Mouse (Mus musculus): ENCODE results near the gene Ccdc105. TPM values are rescaled to one million over a fixed set of nuclear protein-coding genes. Genes with fewer than 3 reads are reported as not detected.

The Ccdc105 gene
- total and polyA plus RNA-seq, 2 experiments: not detected

DNA sequence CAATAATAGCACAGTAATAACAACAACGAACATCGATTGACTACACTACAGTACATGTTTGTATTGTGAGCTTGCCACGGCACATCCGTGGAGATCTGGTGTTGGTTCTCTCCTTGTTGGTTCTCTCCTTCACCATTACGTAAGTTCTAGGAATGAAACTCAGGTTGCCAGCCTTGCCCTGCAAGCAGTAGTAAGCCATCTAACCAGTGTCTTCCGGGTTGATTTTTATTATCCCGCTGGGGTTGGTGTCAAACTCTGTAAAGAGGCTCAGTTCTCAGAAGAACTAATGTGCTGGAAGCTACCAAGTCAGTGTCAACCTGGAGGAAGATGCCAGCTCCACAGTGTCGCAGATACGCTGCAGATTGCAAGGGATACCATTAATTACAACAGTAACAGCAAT lies 26.7 kb upstream of the Ccdc105 start:
- Histone ChIP-seq H3K27me3 (ENCODE audit: control insufficient read depth, insufficient read depth, low read length) (no peaks in the 10 kb centered on the region), H3K36me3 (ENCODE audit: control insufficient read depth, insufficient read depth, low read length) (no peaks in the 10 kb centered on the region), H3K4me3 (ENCODE audit: insufficient read depth, low read depth, low read length) (no peak overlapping the region), H3K79me2 (ENCODE audit: control insufficient read depth, insufficient read depth, low read length) (no peaks in the 10 kb centered on the region), H3K27ac (replicated peaks; ENCODE audit: insufficient read depth, low read depth, low read length) (no peak overlapping the region), H3K9ac (ENCODE audit: low read depth, low read length) (no peak overlapping the region), H3K4me1 (ENCODE audit: control insufficient read depth, insufficient read depth, low read length) (0 out of 2 replicates have a peak, but pooled peaks cover 2% of the 10 kb centered on the region)
- 58% methylated on average over 9 of the region's 9 CpGs for WGBS
- TF ChIP-seq CTCF (IDR thresholded peaks at IDR 0.05; ENCODE audit: low read depth, low read length) (no peak), POLR2A (IDR thresholded peaks at IDR 0.05; ENCODE audit: extremely low read depth, insufficient read depth, low read length) (no peak)
- no peak for DNase-seq (ENCODE audit: extremely low read depth, low read depth, low spot score)

DNA sequence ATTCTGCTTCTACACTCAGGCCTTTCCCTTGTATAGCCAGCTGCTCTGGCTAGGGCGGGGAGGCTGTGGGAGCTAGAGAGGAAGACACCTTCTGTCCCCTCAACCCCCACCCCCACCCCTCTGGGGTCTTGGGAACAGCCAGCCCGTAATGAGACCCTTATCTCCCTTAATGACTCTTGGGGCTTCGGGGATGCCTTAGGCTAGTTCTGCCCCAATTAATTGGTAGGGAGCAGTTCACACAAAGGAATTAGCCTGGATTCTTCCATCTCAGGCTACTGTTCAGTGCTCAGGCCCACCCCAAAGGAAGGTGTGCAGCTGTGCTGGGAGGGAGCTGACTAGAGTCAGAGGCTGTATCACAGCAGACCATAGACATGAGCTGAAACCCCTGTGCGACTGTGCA lies 23.0 kb upstream of the Ccdc105 start:
- H3K27ac ChIP-seq (replicated peaks; ENCODE audit: insufficient read depth, low read depth, low read length): no peak overlapping the region
- TF ChIP-seq POLR2A (IDR thresholded peaks at IDR 0.05; ENCODE audit: extremely low read depth, insufficient read depth, low read length) (no peak), CTCF (IDR thresholded peaks at IDR 0.05; ENCODE audit: low read depth, low read length) (no peak)
- 79% methylated on average over 4 of the region's 4 CpGs for WGBS
- DNase-seq (ENCODE audit: extremely low read depth, low read depth, low spot score): no peak
- 0 out of 2 replicates have a peak, but pooled peaks cover 2% of the 10 kb centered on the region for H3K4me1 ChIP-seq (ENCODE audit: control insufficient read depth, insufficient read depth, low read length)
- no peak overlapping the region for H3K4me3 ChIP-seq (ENCODE audit: insufficient read depth, low read depth, low read length)
- H3K9ac ChIP-seq (ENCODE audit: low read depth, low read length): no peak overlapping the region
- no peaks in the 10 kb centered on the region for H3K27me3 ChIP-seq (ENCODE audit: control insufficient read depth, insufficient read depth, low read length)
- H3K36me3 ChIP-seq (ENCODE audit: control insufficient read depth, insufficient read depth, low read length): no peaks in the 10 kb centered on the region
- H3K79me2 ChIP-seq (ENCODE audit: control insufficient read depth, insufficient read depth, low read length): no peaks in the 10 kb centered on the region

DNA sequence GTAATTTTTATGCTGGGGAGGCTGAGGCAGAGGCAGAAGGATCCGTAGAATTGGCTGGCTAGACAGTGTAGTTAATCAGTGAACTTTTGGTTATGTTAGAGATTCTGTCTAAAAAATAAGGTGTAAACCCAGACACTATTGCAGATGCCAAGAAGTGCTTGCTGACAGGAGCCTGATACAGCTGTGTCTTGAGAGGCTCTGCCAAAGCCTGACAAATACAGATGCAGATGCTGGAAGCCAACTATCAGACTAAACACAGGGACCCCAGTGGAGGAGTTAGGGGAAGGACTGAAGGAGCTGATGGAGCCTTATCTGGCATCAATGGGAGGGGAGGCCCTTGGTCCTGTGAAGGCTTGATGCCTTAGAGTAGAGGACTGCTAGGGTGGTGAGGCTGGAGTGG lies 12.7 kb upstream of the Ccdc105 start:
- no peak for DNase-seq (ENCODE audit: extremely low read depth, low read depth, low spot score)
- TF ChIP-seq CTCF (IDR thresholded peaks at IDR 0.05; ENCODE audit: low read depth, low read length) (no peak), POLR2A (IDR thresholded peaks at IDR 0.05; ENCODE audit: extremely low read depth, insufficient read depth, low read length) (no peak)
- Histone ChIP-seq H3K79me2 (ENCODE audit: control insufficient read depth, insufficient read depth, low read length) (no peaks in the 10 kb centered on the region), H3K4me3 (ENCODE audit: insufficient read depth, low read depth, low read length) (no peak overlapping the region), H3K27ac (replicated peaks; ENCODE audit: insufficient read depth, low read depth, low read length) (no peak overlapping the region), H3K9ac (ENCODE audit: low read depth, low read length) (no peak overlapping the region), H3K4me1 (ENCODE audit: control insufficient read depth, insufficient read depth, low read length) (no peaks in the 10 kb centered on the region), H3K36me3 (ENCODE audit: control insufficient read depth, insufficient read depth, low read length) (no peaks in the 10 kb centered on the region), H3K27me3 (ENCODE audit: control insufficient read depth, insufficient read depth, low read length) (no peaks in the 10 kb centered on the region; the same call in 1 of the 2 replicates)
- 70% methylated on average over 1 of the region's 1 CpGs for WGBS

DNA sequence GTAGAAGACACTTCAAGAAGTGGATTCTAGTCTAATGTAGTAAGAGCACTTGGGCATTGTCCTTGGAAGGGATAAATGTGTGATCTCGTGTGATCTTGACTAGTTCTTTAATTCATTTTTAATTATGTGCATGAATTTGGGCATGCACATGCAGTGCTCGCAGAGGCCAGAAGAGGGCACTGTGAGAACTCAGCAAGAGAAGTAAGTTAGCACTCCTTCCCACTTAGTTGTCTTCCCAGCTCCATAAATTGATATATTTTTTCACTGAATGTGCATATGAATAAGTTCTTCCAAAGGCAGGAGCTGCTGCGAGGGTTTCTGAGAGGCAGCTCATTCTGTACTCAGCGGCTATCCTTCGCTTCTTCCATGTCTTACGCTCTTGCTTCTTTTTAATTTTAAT lies 3.2 kb upstream of the Ccdc105 start:
- Histone ChIP-seq H3K36me3 (ENCODE audit: control insufficient read depth, insufficient read depth, low read length) (no peaks in the 10 kb centered on the region), H3K4me1 (ENCODE audit: control insufficient read depth, insufficient read depth, low read length) (no peaks in the 10 kb centered on the region), H3K27me3 (ENCODE audit: control insufficient read depth, insufficient read depth, low read length) (peaks cover 6% of the 10 kb centered on the region; the same call in 1 of the 2 replicates), H3K27ac (replicated peaks; ENCODE audit: insufficient read depth, low read depth, low read length) (no peak overlapping the region), H3K79me2 (ENCODE audit: control insufficient read depth, insufficient read depth, low read length) (no peaks in the 10 kb centered on the region), H3K4me3 (ENCODE audit: insufficient read depth, low read depth, low read length) (no peak overlapping the region), H3K9ac (ENCODE audit: low read depth, low read length) (no peak overlapping the region)
- WGBS: 41% methylated on average over 6 of the region's 6 CpGs
- DNase-seq (ENCODE audit: extremely low read depth, low read depth, low spot score): peak; percentile 27
- peak; percentile 77 for TF ChIP-seq CTCF (IDR thresholded peaks at IDR 0.05; ENCODE audit: low read depth, low read length)
- no peak for TF ChIP-seq POLR2A (IDR thresholded peaks at IDR 0.05; ENCODE audit: extremely low read depth, insufficient read depth, low read length)

DNA sequence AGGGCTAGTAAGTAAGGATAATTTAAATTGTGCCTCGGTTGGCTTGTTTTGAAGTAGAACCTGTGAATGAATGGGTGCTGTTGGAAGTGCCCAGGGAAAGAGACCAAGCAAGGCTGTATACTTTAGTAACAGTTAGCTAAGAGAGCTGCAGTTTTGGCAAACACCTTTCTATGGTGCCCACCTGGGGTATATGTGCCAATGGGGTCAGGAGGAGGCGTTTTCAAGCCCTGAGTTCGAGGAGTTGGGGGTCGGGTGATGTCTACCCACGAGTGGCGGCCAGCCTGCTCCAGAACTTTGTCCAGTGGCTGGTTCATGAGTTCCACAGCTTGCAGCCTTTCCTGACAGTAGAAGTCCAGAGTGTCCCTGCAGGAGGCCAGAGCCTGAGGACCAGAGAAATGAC lies 3.9 kb downstream of the Ccdc105 start:
- TF ChIP-seq CTCF (IDR thresholded peaks at IDR 0.05; ENCODE audit: low read depth, low read length): no peak
- no peak for TF ChIP-seq POLR2A (IDR thresholded peaks at IDR 0.05; ENCODE audit: extremely low read depth, insufficient read depth, low read length)
- Histone ChIP-seq H3K27ac (replicated peaks; ENCODE audit: insufficient read depth, low read depth, low read length) (no peak overlapping the region), H3K9ac (ENCODE audit: low read depth, low read length) (no peak overlapping the region), H3K27me3 (ENCODE audit: control insufficient read depth, insufficient read depth, low read length) (peaks cover 9% of the 10 kb centered on the region; the same call in 1 of the 2 replicates), H3K4me3 (ENCODE audit: insufficient read depth, low read depth, low read length) (no peak overlapping the region), H3K36me3 (ENCODE audit: control insufficient read depth, insufficient read depth, low read length) (no peaks in the 10 kb centered on the region), H3K4me1 (ENCODE audit: control insufficient read depth, insufficient read depth, low read length) (no peaks in the 10 kb centered on the region), H3K79me2 (ENCODE audit: control insufficient read depth, insufficient read depth, low read length) (no peaks in the 10 kb centered on the region)
- DNase-seq (ENCODE audit: extremely low read depth, low read depth, low spot score): no peak
- WGBS: 86% methylated on average over 6 of the region's 6 CpGs

DNA sequence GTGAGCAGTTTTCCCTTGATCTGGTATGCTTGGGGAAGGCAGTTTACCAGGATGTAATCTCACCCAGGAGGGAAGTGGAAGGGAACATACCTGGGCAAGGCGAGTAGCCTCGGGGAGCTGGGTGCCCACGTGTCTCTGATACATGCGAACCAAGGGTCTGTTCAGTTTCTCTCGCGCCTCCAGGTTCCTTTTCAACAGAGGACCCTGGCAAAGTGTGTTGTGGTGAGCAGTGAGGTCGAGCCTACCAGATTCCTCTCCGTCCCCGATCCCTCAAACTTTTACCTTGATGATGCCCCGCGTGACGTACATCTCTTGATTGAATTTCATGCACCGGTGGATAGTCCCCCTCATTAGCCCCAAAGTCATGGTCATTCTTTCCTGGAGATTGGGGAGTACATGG lies 4.7 kb downstream of the Ccdc105 start:
- Histone ChIP-seq H3K27ac (replicated peaks; ENCODE audit: insufficient read depth, low read depth, low read length) (no peak overlapping the region), H3K27me3 (ENCODE audit: control insufficient read depth, insufficient read depth, low read length) (peaks cover 9% of the 10 kb centered on the region; the same call in 1 of the 2 replicates), H3K4me3 (ENCODE audit: insufficient read depth, low read depth, low read length) (no peak overlapping the region), H3K36me3 (ENCODE audit: control insufficient read depth, insufficient read depth, low read length) (no peaks in the 10 kb centered on the region), H3K9ac (ENCODE audit: low read depth, low read length) (no peak overlapping the region), H3K79me2 (ENCODE audit: control insufficient read depth, insufficient read depth, low read length) (no peaks in the 10 kb centered on the region), H3K4me1 (ENCODE audit: control insufficient read depth, insufficient read depth, low read length) (no peaks in the 10 kb centered on the region)
- WGBS: 79% methylated on average over 13 of the region's 13 CpGs
- TF ChIP-seq POLR2A (IDR thresholded peaks at IDR 0.05; ENCODE audit: extremely low read depth, insufficient read depth, low read length) (no peak), CTCF (IDR thresholded peaks at IDR 0.05; ENCODE audit: low read depth, low read length) (no peak)
- DNase-seq (ENCODE audit: extremely low read depth, low read depth, low spot score): no peak
